Mouse (Mus musculus) embryonic facial prominence, embryonic 14.5 days (tissue): ENCODE data around the gene Acadm. TPM values are rescaled to one million over a fixed set of nuclear protein-coding genes. Genes with fewer than 3 reads are reported as not detected.

Experiments
- ATAC-seq: fragments of 200-750 bp; cut with Nextera tagmentation; 2 replicates; pipeline ENCODE4 v1.8.0; 2017; ENCODE audit warnings: low read depth, moderate number of reproducible peaks, moderate TSS enrichment
- DNase-seq: peaks from one replicate; pipeline ENCODE4 v3.0.0-alpha.2; 2015; ENCODE audit warnings: low spot score
- H3K27ac ChIP-seq: fragments of 300-500 bp; sonication (generic); replicated peaks from 2 replicates; pipeline ENCODE4 v1.5.1; 2014; ENCODE audit warnings: low read depth, mild to moderate bottlenecking, low read length, moderate library complexity
- H3K27me3 ChIP-seq: fragments of 300-500 bp; sonication (generic); replicated peaks from 2 replicates; pipeline ENCODE4 v1.6.1; 2014; ENCODE audit warnings: low read length; ENCODE audit not compliant: control insufficient read depth, insufficient read depth
- H3K36me3 ChIP-seq: fragments of 300-500 bp; sonication (generic); 2 replicates; pipeline ENCODE4 v1.6.1; 2014; ENCODE audit warnings: low read length, mixed read lengths; ENCODE audit not compliant: control insufficient read depth, insufficient read depth
- H3K4me1 ChIP-seq: fragments of 300-500 bp; sonication (generic); 2 replicates; pipeline ENCODE4 v1.6.1; 2014; ENCODE audit warnings: antibody characterized with exemption, low read length; ENCODE audit not compliant: control insufficient read depth, insufficient read depth
- H3K4me2 ChIP-seq: fragments of 300-500 bp; sonication (generic); 2 replicates; pipeline ENCODE4 v1.6.1; 2014; ENCODE audit warnings: low read depth, mild to moderate bottlenecking, low read length, moderate library complexity, mixed read lengths
- H3K4me3 ChIP-seq: fragments of 300-500 bp; sonication (generic); 2 replicates; pipeline ENCODE4 v1.5.1; 2014; ENCODE audit warnings: low read depth, mild to moderate bottlenecking, low read length
- H3K9ac ChIP-seq: fragments of 300-500 bp; sonication (generic); 2 replicates; pipeline ENCODE4 v1.6.1; 2014; ENCODE audit warnings: low read depth, mild to moderate bottlenecking, low read length, moderate library complexity, mixed read lengths
- H3K9me3 ChIP-seq: fragments of 300-500 bp; sonication (generic); 2 replicates; pipeline ENCODE4 v1.6.1; 2016; ENCODE audit warnings: low read length; ENCODE audit not compliant: control insufficient read depth
- WGBS: fragments of 180-500 bp; shearing (Covaris S2); extraction: QIAGEN DNeasy Blood & Tissue Kit; methylation state at CpG from one replicate; pipeline ENCODE4 v1.1.7; 2014; 5-methylcytosine and 5-hydroxymethylcytosine counted together
- polyA plus RNA-seq: library from polyadenylated mRNA; unstranded; fragments of >200 nt; fragmentation: Nextera tagmentation; extraction: Ambion mirVana; gene quantifications from 2 replicates; pipeline ENCODE4 v1.2.1, GENCODE M21; 2014

The Acadm gene
- polyA plus RNA-seq, 1 experiment from 2014 or later = 81.1 TPM

DNA sequence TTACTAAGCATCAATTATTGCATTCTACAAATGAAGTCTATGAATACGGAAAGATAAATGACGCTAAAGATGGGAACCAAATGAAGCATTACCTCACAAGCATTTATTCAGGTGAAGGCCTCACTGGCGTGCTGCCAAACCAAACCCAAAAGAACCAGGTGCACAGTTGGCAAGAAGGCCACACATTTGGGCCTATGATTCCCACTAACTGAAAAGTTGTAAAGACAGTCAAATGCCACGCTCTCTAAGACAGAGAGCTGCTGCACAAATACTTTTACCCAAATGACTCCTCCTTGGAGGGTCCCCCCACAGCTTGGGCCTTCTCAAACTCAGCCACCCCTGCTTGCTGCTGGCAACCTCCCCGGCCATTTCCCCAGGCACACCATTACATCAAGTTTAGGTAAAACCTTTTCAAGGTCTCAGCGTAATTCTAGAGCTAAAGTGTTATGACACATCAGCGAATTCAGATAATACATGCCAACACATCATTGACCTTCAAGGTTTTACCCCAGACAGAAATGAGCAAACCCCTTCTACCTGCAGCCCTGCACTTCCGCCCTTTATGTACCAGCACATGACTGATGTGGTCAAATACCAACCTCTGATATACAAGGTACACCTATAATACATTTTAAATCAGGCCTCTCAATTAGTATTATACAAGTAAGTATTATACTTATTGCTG lies 33.1 kb downstream of the Acadm start:
- no peak overlapping the region for H3K27ac ChIP-seq
- DNase-seq (no peak), ATAC-seq (no peak)
- no peaks in the 10 kb centered on the region for H3K27me3 ChIP-seq
- H3K4me1 ChIP-seq = peaks cover 23% of the 10 kb centered on the region
- 46% methylated on average over 8 of the region's 8 CpGs for WGBS
- no peaks in the 10 kb centered on the region for H3K9me3 ChIP-seq
- peak overlapping the region; percentile 96 for H3K4me3 ChIP-seq
- H3K9ac ChIP-seq = peak overlapping the region; percentile 97
- peaks cover 54% of the 10 kb centered on the region for H3K36me3 ChIP-seq
- peak overlapping the region; percentile 76 for H3K4me2 ChIP-seq

DNA sequence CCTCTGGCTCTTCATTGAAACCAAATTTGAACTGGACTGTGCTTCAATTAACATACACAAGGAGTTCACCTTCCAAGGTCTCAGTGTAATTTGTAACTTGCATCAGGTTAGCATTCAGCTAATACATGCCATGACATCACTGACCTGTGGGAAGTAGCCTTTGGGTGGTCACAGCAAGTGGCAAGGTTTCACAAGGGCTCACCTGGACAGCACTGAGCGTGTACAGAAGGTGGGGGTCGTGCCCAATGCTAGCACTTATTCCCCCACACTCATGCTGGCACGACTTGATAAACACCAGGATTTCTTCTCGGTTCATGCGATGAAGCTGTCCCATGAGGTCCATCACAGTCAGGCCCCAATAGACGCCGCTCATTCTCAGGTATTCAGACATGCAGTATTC lies 33.9 kb downstream of the Acadm start:
- Histone ChIP-seq H3K4me1 (peaks cover 23% of the 10 kb centered on the region), H3K9me3 (no peaks in the 10 kb centered on the region), H3K27ac (no peak overlapping the region), H3K9ac (peak overlapping the region; percentile 97), H3K27me3 (no peaks in the 10 kb centered on the region), H3K36me3 (peaks cover 62% of the 10 kb centered on the region), H3K4me2 (peak overlapping the region; percentile 76), H3K4me3 (peak overlapping the region; percentile 96)
- no peak for ATAC-seq
- no peak for DNase-seq
- WGBS = 75% methylated on average over 7 of the region's 7 CpGs

- H3K4me1 ChIP-seq = peaks cover 23% of the 10 kb centered on the region
- no peak for DNase-seq
- no peak overlapping the region for H3K4me3 ChIP-seq
- ATAC-seq = no peak
- H3K36me3 ChIP-seq = peaks cover 77% of the 10 kb centered on the region
- no peak overlapping the region for H3K9ac ChIP-seq
- WGBS = 78% methylated on average over 5 of the region's 5 CpGs
- H3K27ac ChIP-seq = no peak overlapping the region
- H3K27me3 ChIP-seq = no peaks in the 10 kb centered on the region
- H3K4me2 ChIP-seq = no peak overlapping the region
- H3K9me3 ChIP-seq = no peaks in the 10 kb centered on the region
Measured at GRCm38 (mm10) chr3:153908919-153909318, 35.5 kb downstream of the Acadm start.

DNA sequence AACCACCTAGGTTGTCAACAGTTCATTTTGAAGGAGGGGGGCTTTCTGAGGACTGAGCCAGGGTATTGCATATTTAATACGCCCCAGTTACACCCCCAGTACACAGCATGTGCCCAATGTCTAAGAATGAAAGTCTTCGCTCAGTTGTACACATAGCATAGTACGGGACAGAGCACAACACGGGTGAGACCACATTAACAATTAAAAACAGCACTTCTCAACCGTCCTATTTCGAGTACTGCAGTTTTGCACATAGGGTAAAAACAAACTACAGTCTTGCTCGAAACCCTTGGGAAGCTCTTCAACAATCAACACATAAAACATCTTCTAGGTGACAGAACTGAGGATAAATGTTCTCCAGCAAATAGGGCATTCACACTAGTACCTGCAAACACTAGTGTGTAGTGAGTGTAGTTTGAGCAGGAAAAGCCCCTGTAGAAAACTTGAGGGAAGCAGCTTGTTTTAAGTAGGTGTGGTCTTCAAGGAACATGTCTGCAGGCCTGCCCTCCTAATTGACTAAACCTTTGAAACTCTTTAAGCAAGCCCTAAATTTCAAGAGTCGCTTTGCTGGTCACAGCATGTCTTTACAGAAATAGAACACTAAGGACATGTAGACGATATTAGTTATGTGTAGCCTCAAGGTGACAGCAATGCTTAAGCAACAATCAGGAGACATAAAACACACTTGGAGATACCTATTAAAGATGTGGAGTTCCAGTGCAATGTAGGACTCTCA lies 38.1 kb downstream of the Acadm start, which contains the start of gene Msh4:
Msh4 (minus strand) TSS at position 3 of the 736 bp plus-strand sequence.
- Histone ChIP-seq H3K4me3 (no peak within 1 kb of the TSS), H3K9me3 (no peaks in the 10 kb centered on the region), H3K36me3 (peaks cover 79% of the 10 kb centered on the region), H3K27ac (no peak within 1 kb of the TSS), H3K27me3 (no peaks in the 10 kb centered on the region), H3K4me1 (peaks cover 13% of the 10 kb centered on the region), H3K4me2 (no peak within 1 kb of the TSS), H3K9ac (no peak within 1 kb of the TSS)
- ATAC-seq (0 out of 2 replicates have a peak, but pooled peaks have one; percentile 28), DNase-seq (no peak)
- 78% methylated on average over 9 of the region's 9 CpGs for WGBS

- H3K27ac ChIP-seq = no peak overlapping the region
- no peaks in the 10 kb centered on the region for H3K9me3 ChIP-seq
- H3K4me1 ChIP-seq = peaks cover 5% of the 10 kb centered on the region
- H3K27me3 ChIP-seq = no peaks in the 10 kb centered on the region
- peaks cover 71% of the 10 kb centered on the region for H3K36me3 ChIP-seq
- no peak overlapping the region for H3K9ac ChIP-seq
- ATAC-seq (0 out of 2 replicates have a peak, but pooled peaks have one; percentile 15), DNase-seq (no peak)
- WGBS = 86% methylated on average over 49 of the region's 49 CpGs
- H3K4me3 ChIP-seq = no peak overlapping the region
- no peak overlapping the region for H3K4me2 ChIP-seq
Measured at GRCm38 (mm10) chr3:153905251-153906135, 38.9 kb downstream of the Acadm start.

GRCm38 (mm10) chr3:153904586-153904985 lies 39.8 kb downstream of the Acadm start:
- Histone ChIP-seq H3K27me3 (no peaks in the 10 kb centered on the region), H3K9ac (no peak overlapping the region), H3K4me3 (no peak overlapping the region), H3K9me3 (no peaks in the 10 kb centered on the region), H3K4me1 (peaks cover 4% of the 10 kb centered on the region; the same call in 1 of the 2 replicates), H3K4me2 (no peak overlapping the region), H3K27ac (no peak overlapping the region), H3K36me3 (peaks cover 62% of the 10 kb centered on the region)
- ATAC-seq (peak; percentile 62; the same call in 1 of the 2 replicates), DNase-seq (peak; percentile 56)
- WGBS = 64% methylated on average over 6 of the region's 6 CpGs

DNA sequence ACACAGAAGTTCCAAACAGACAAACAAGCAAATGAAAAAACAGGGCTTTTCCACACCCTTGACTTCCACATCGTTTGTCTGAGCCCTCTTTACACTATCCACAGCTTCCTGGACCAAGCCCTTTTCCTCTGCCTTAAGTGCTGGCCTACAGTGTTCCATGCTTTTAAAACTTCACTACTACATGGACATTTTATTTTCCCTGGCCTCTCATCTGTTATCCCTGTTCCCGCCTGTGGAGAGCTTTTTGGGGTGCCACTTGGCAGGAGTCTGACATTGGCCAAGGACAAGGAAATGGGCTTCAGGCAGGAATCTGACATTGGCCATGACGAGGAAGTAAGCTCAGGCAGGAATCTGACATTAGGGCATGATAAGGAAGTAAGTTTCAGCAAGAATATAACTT lies 41.8 kb downstream of the Acadm start:
- Histone ChIP-seq H3K4me1 (no peaks in the 10 kb centered on the region), H3K9me3 (no peaks in the 10 kb centered on the region), H3K27me3 (no peaks in the 10 kb centered on the region), H3K4me3 (no peak overlapping the region), H3K27ac (no peak overlapping the region), H3K4me2 (no peak overlapping the region), H3K36me3 (peaks cover 42% of the 10 kb centered on the region), H3K9ac (no peak overlapping the region)
- ATAC-seq = no peak
- WGBS = 69% methylated on average over 3 of the region's 3 CpGs
- DNase-seq = no peak

GRCm38 (mm10) chr3:153901904-153902303 lies 42.5 kb downstream of the Acadm start:
- H3K9me3 ChIP-seq = no peaks in the 10 kb centered on the region
- ATAC-seq = no peak
- no peak overlapping the region for H3K4me3 ChIP-seq

More at GRCm38 (mm10) chr3:153901904-153902303, 42.5 kb downstream of the Acadm start:
- Histone ChIP-seq H3K27me3 (no peaks in the 10 kb centered on the region), H3K36me3 (peaks cover 35% of the 10 kb centered on the region), H3K27ac (no peak overlapping the region), H3K4me2 (no peak overlapping the region), H3K4me1 (no peaks in the 10 kb centered on the region), H3K9ac (no peak overlapping the region)
- no peak for DNase-seq
- 70% methylated on average over 1 of the region's 1 CpGs for WGBS
